Mouse (Mus musculus) megakaryocyte-erythroid progenitor cell, adult 5 weeks (primary cell): ENCODE measurements around the gene 2310022A10Rik. TPM values are rescaled to one million over a fixed set of nuclear protein-coding genes. Genes with fewer than 3 reads are reported as not detected.

ENCODE experiments used
- polyA plus RNA-seq: library from polyadenylated mRNA; stranded (reverse); fragments of >175 nt; gene quantifications from 2 replicates; pipeline ENCODE4 v1.2.3, GENCODE M21; 2012

Gene 2310022A10Rik
- polyA plus RNA-seq, result 42.8 and 50.3 TPM in 2 replicates

DNA sequence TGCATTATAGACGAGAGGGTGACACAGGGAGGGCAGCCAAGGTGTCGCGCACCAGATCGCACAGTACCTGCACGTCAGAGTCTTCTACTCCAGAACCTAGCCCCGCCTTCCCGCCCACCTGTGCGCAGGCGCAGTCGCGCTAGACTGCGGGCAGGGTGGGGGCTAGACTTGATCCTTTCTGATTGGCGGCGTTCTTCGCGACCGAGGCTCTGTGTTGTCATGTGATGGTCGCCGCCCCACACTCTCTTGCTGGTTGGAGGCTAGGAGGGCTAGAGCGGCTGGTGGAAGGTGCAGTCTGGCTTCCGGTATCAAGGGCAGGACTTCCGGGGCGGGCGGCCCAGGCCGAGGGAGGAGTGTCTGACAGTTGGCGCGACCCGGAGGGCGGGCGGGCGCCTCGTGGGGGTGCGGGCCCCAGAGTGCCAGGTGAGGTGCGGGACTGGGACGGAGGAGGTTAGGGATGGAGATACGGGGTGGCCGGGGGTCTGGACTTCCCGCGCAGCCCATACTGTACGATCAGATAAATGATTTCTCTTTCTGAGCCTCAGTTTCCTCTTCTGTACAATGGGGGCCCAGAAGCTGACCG lies at the start of gene 2310022A10Rik, which contains the start of gene Pld3:
TSS of gene 2310022A10Rik (plus strand) at position 303 of the 583 bp plus-strand sequence.
TSS of gene Pld3 (minus strand) at position 288 of the 583 bp plus-strand sequence.

DNA sequence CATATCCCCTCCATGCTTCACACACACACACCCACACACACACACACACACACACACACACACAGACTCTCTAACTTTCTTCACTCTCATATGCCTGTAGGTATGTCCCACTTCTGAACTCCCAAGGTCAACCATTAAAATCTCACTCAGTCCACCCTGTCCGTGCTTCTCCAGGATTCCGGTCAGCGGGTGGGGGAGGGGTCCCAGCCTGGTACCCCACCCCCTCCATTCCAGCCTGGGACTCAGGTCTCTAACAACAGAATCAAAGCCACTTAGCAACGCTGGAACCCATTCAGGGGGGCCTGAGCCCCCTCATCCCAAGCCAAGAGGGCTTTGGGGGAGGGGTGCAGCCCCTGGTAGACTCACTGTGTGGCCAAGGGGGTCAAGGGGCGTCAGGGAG lies 30.1 kb upstream of the 2310022A10Rik start, which contains the start of gene Hipk4:
TSS of gene Hipk4 (plus strand) at position 301 of the 400 bp plus-strand sequence.

DNA sequence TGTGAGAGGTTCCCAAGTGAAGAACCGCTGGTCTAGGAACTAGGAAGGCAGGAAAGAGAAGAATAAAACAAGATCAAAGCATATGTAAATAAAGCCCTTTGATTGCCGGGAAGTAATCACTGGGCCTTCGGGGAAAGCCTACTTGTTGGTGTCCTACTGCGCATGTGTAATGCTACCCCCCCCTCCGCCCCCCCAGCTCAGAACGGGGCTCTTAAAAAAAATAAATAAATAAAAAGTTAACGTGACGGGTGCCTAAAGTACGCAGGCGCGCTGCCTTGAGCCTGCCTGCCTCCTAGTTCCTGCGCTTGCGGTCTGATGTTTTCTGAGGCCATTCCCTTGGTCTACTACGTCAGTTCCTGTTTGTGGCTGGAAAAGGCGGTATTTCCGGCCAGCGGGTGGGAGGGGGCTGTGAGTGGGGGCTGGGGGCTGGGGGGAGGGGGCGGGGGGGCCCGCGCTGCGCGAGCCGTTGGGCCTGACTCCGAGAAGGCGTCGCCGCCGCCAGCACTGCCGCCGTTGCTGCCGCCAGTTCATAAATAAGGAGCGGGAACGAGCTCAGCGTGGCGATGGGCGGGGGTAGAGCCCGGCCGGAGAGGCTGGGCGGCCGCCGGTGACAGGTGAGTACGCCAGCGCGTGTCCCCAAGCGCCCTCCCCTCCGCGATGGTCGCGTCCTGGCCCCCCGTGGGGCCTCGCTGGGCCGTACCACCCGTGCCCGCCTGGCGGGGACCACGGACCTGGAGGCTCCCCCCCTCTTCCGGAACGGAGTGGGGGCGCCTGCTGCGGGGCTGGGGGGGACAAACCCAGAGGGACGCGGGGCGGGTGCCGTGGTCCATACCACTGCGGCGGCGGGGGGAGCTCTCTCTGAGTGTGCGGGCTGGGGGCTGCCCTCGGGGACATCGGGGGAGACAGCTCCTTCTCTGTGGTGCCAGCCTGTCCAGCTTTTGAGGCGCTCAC lies 38.5 kb downstream of the 2310022A10Rik start, which contains the start of gene Akt2:
TSS of gene Akt2 (plus strand) at position 287 of the 951 bp plus-strand sequence.

Other genes with a start within 250 kb of the 2310022A10Rik start
- gene Ltbp4, start 215.5 kb upstream of the 2310022A10Rik start, polyA plus RNA-seq, result 1.1 and 1.2 TPM in 2 replicates
- gene Shkbp1, start 197.2 kb upstream of the 2310022A10Rik start, polyA plus RNA-seq, result 133 and 146 TPM in 2 replicates
- gene Gm20479, start 195.8 kb upstream of the 2310022A10Rik start, polyA plus RNA-seq, result 0.93 and 1.2 TPM in 2 replicates
- gene Sptbn4, start 105.5 kb upstream of the 2310022A10Rik start, polyA plus RNA-seq, result 0.24 and 0.49 TPM in 2 replicates
- gene Blvrb, start 105.3 kb upstream of the 2310022A10Rik start, polyA plus RNA-seq, result 204 and 253 TPM in 2 replicates
- 19.3 and 21.0 TPM in 2 replicates for gene Sertad3, start 79.5 kb upstream of the 2310022A10Rik start, polyA plus RNA-seq
- 156 and 160 TPM in 2 replicates for gene Sertad1, start 66.3 kb upstream of the 2310022A10Rik start, polyA plus RNA-seq
- 3.2 and 5.7 TPM in 2 replicates for gene Prx, start 53.9 kb upstream of the 2310022A10Rik start, polyA plus RNA-seq
- gene Hipk4, start 30.0 kb upstream of the 2310022A10Rik start, polyA plus RNA-seq, result 1.2 and 2.5 TPM in 2 replicates
- 37.9 and 40.2 TPM in 2 replicates for gene Pld3, start within 50 bp of the 2310022A10Rik start, polyA plus RNA-seq
- 54.4 and 61.2 TPM in 2 replicates for gene Akt2, start 38.3 kb downstream of the 2310022A10Rik start, polyA plus RNA-seq
- not detected in 2 replicates for gene Ttc9b, start 100.7 kb downstream of the 2310022A10Rik start, polyA plus RNA-seq
- gene Map3k10, start 121.4 kb downstream of the 2310022A10Rik start, polyA plus RNA-seq, result 25.2 and 27.5 TPM in 2 replicates
- gene Zfp607b, start 136.1 kb downstream of the 2310022A10Rik start, polyA plus RNA-seq, result 0.04 and 0.09 TPM in 2 replicates
- 0.15 and 0.30 TPM in 2 replicates for gene Zfp60, start 178.2 kb downstream of the 2310022A10Rik start, polyA plus RNA-seq